Mouse (Mus musculus) neural tube, embryonic 10.5 days (tissue): ENCODE data around the gene Cfhr2.
"Not testable (repeated sequence)": the region's sequence is repeated elsewhere in the genome, so short reads cannot be mapped to it uniquely, and the experiment has no call there.

Experiments used
- DNase-seq: peaks from one replicate; pipeline ENCODE4 v3.0.0-alpha.2; 2017; ENCODE audit warnings: low spot score; ENCODE audit errors: extremely low spot score

Cfhr2 gene

DNA sequence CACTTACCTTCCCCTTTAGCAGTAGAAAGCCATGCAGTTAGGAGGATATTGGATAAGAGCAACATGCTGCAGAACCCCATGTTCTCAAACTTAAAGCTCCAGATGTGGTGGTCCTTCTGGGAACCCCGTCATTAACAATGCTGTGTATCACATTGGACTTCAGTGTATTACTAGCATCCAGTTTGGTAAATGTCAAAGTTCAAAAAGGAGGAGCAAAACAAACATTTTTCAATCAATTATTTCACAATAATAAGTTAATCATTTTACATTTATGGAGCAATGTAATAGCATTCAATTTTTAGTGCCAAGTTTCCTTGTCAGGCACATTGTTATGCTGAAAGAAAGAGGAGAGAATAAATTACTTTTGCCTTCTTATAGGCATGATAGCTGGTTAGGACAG, at the start of gene Cfhr2:
TSS of gene Cfhr2 (minus strand) at position 155 of the 400 bp plus-strand sequence.
- no peak for DNase-seq

DNA sequence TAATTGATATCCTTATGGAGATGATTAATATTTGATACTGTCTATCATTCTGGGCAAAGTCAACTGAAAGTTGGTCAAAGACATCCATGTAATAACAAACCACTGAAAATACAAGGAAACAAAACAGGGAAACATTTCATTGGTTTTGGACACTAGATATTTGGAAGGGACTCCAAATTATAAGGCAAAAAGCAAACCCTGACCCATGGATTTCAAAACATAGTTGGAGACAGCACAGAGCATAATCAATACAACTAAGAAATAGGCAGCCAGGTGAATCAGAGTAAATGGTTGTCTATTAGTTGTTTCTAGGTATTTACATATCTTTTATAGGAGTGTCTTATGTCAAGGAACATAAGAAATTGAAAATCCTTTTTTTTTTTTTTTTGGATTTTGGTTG, 5.2 kb upstream of the Cfhr2 start:
- no peak for DNase-seq

DNA sequence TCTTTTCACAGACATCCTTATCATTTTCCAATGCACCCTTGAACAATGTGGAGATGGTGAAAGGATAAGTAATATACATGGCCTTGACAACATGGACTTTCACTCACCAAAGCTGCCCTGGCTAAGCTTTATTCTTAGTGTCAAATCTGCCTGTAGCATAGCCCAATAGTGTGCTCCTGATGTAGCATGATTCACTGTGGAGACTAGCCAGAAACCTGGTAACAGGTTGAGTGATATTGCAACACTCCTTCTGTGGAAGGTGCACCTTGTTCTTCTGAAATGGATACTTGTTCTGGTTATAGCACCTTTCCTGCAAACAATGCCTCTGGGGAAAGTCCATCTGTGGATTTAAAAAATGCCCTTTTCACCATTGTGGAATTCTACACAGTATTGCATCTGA, 1.7 kb upstream of the Cfhr2 start:
- DNase-seq: no peak

DNA sequence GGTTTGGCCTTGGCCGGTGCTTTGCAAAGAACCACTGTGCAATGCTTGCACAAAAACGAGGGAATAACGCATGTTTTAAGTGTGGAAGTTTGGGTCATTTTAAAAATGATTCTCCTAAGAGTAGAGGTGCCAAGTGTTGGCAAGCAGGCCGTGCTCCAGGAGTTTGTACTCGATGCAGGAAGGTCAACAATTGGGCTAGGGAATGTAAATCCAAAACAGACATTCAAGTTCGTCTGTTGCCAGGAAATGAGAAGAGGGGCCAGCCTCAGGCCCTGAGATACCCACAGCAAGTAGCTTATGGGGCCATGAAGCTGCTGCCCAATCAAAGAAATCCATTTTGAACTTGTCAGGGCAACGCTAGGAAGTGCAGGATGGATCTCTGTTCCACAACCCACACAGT, 18.8 kb downstream of the Cfhr2 start:
- no peak for DNase-seq

DNA sequence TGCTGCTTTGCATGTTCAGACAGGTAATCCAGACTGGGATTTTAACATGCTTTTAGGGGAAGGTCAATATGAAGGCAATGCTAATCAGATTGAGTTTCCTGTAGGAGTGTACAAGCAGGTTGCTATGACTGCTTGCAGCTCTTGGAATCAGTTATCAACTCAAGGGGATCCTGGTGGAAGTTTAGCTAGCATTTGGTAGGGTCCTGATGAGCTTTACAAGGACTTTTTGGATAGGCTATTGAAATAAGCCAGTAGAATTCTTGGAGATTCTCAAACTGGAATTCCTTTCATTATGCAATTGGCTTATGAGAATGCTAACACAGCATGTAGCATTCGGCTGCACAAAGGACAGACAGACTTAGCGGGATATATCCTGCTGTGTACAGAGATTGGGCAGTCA, 19.2 kb downstream of the Cfhr2 start:
- no peak for DNase-seq

DNA sequence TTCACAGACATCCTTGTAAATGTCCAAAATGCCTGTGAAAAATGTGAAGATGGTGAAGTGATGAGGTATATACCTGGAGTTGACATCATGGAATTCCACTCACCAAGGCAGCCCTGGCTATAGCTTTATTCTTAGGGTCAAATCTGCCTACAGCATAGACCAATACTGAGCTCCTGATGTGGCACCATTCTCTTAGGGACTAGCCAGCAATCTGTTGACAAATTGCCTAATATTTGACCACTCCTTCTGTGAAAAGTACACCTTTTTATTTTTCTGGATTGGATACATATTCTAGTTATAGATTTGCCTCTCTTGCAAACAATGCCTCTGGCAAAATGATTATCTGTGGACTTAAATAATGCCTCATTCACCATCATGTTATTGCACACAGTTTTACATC, 49.9 kb downstream of the Cfhr2 start:
- no peak for DNase-seq

DNA sequence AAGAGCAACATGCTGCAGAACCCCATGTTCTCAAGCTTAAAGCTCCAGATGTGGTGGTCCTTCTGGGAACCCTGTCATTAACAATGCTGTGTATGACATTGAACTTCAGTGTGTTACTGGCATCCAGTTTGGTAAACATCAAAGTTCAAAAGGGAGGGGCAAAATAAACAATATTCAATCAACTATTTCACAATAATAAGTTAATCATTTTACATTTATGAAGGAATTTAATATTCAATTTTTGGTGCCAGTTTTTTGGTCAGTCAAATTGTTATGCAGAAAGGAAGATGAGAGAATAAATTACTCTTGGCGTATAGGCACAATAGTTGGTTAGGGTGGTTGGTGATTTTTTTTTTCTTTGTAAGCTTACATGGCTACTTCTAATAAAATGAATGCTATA, 77.4 kb downstream of the Cfhr2 start, which contains the start of gene Gm4788:
TSS of gene Gm4788 (minus strand) at position 101 of the 400 bp plus-strand sequence.
- DNase-seq: no peak

DNA sequence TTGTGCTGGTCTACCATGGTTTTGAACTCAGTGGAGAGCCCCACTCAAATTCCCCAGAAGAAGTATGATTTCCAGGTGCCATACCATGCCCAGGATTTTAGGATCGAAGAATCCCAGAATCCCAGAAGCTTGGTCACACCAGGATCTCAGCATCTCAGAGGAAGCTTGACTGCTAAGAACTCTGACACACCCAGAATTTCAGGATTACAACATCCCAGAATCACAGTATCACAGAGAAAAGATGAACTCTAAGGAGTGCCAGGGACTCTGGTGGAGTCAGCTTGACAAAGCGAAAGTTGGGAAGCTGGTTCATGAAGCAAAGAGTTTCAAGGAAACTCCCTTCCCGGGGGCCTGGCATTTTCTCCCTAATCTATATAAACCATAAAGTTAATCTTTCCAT, 88.6 kb downstream of the Cfhr2 start:
- DNase-seq: not testable (repeated sequence)
